Mouse (Mus musculus): Measurements from ENCODE around the gene Tmem178b.

Tmem178b gene

GRCm38 (mm10) chr6:40078353-40078752 lies 205.3 kb downstream of the Tmem178b start:
- no peak for DNase-seq (ENCODE audit: low read depth)

- DNase-seq (ENCODE audit: low read depth), result no peak
These were observed 210.7 kb downstream of the Tmem178b start for GRCm38 (mm10) chr6:40083726-40084125.

GRCm38 (mm10) chr6:40091250-40091651 lies 218.2 kb downstream of the Tmem178b start:
- DNase-seq (ENCODE audit: low read depth), result no peak

GRCm38 (mm10) chr6:40098498-40098897 lies 225.4 kb downstream of the Tmem178b start:
- no peak for DNase-seq (ENCODE audit: low read depth)

GRCm38 (mm10) chr6:40101785-40102184 lies 228.7 kb downstream of the Tmem178b start:
- DNase-seq (ENCODE audit: low read depth), result no peak

GRCm38 (mm10) chr6:40102863-40103262 lies 229.8 kb downstream of the Tmem178b start:
- no peak for DNase-seq (ENCODE audit: low read depth)

- no peak for DNase-seq (ENCODE audit: low read depth)
These were observed 237.0 kb downstream of the Tmem178b start for GRCm38 (mm10) chr6:40110029-40110428.

GRCm38 (mm10) chr6:40110729-40111128 lies 237.7 kb downstream of the Tmem178b start:
- no peak for DNase-seq (ENCODE audit: low read depth)

- DNase-seq (ENCODE audit: low read depth), result no peak
These were observed 239.4 kb downstream of the Tmem178b start for GRCm38 (mm10) chr6:40112488-40112887.

GRCm38 (mm10) chr6:40116225-40116624 lies 243.2 kb downstream of the Tmem178b start:
- no peak for DNase-seq (ENCODE audit: low read depth)

GRCm38 (mm10) chr6:40120176-40120575 lies 247.1 kb downstream of the Tmem178b start:
- DNase-seq (ENCODE audit: low read depth), result no peak

GRCm38 (mm10) chr6:40121494-40121893 lies 248.4 kb downstream of the Tmem178b start:
- no peak for DNase-seq (ENCODE audit: low read depth)

GRCm38 (mm10) chr6:40123070-40123690 lies 250.1 kb downstream of the Tmem178b start:
- no peak for DNase-seq (ENCODE audit: low read depth)

GRCm38 (mm10) chr6:40123960-40124359 lies 250.9 kb downstream of the Tmem178b start:
- DNase-seq (ENCODE audit: low read depth), result no peak

GRCm38 (mm10) chr6:40128716-40129115 lies 255.6 kb downstream of the Tmem178b start:
- DNase-seq (ENCODE audit: low read depth), result no peak

- DNase-seq (ENCODE audit: low read depth), result no peak
These were observed 258.9 kb downstream of the Tmem178b start for GRCm38 (mm10) chr6:40131936-40132335.

GRCm38 (mm10) chr6:40133436-40133835 lies 260.4 kb downstream of the Tmem178b start:
- DNase-seq (ENCODE audit: low read depth), result no peak

GRCm38 (mm10) chr6:40135716-40136115 lies 262.6 kb downstream of the Tmem178b start:
- DNase-seq (ENCODE audit: low read depth), result no peak

- DNase-seq (ENCODE audit: low read depth), result no peak
These were observed 264.3 kb downstream of the Tmem178b start for GRCm38 (mm10) chr6:40137346-40137745.

- no peak for DNase-seq (ENCODE audit: low read depth)
These were observed 264.9 kb downstream of the Tmem178b start for GRCm38 (mm10) chr6:40137831-40138520.

- DNase-seq (ENCODE audit: low read depth), result no peak
These were observed 269.5 kb downstream of the Tmem178b start for GRCm38 (mm10) chr6:40142582-40142981.

- DNase-seq (ENCODE audit: low read depth), result no peak
These were observed 271.3 kb downstream of the Tmem178b start for GRCm38 (mm10) chr6:40144371-40144770.

GRCm38 (mm10) chr6:40145601-40146000 lies 272.5 kb downstream of the Tmem178b start:
- no peak for DNase-seq (ENCODE audit: low read depth)

- DNase-seq (ENCODE audit: low read depth), result no peak
These were observed 279.2 kb downstream of the Tmem178b start for GRCm38 (mm10) chr6:40152241-40152640.

Measured in naive thymus-derived CD4-positive, alpha-beta T cell, adult 2 months (primary cell).